Mouse (Mus musculus): ENCODE measurements around the gene Tll2. TPM values are rescaled to one million over a fixed set of nuclear protein-coding genes. Genes with fewer than 3 reads are reported as not detected.
A peak's percentile ranks its signal among the peaks of the same experiment; 100 is the strongest.

The Tll2 gene
- polyA plus RNA-seq, 1 experiment from 2014 or later: 0.03 TPM

- no peak overlapping the region for H3K4me3 ChIP-seq (replicated peaks)
- peaks cover 18% of the 10 kb centered on the region for H3K27me3 ChIP-seq
- no peaks in the 10 kb centered on the region; the same call in 1 of the 2 replicates for H3K4me1 ChIP-seq
- H3K9ac ChIP-seq: no peak overlapping the region
- 88% methylated on average over 14 of the region's 14 CpGs for WGBS
- H3K36me3 ChIP-seq: no peaks in the 10 kb centered on the region
- no peak for ATAC-seq (replicated peaks; ENCODE audit: low FRiP score)
- H3K27ac ChIP-seq: no peak overlapping the region
- no peaks in the 10 kb centered on the region for H3K9me3 ChIP-seq (replicated peaks)
- no peak overlapping the region for H3K4me2 ChIP-seq
Measured at GRCm38 (mm10) chr19:41083646-41084045, 123.0 kb downstream of the Tll2 start.

- 75% methylated on average over 3 of the region's 3 CpGs for WGBS
- H3K9ac ChIP-seq: no peak overlapping the region
Measured at GRCm38 (mm10) chr19:41081589-41081988, 125.0 kb downstream of the Tll2 start.

GRCm38 (mm10) chr19:41076906-41077305 lies 129.7 kb downstream of the Tll2 start, which contains the start of gene Opalin:
Gene Opalin (minus strand): TSS chr19:41077113.
- no peaks in the 10 kb centered on the region for H3K4me1 ChIP-seq
- ATAC-seq (replicated peaks; ENCODE audit: low FRiP score): no peak
- no peak within 1 kb of the TSS for H3K4me3 ChIP-seq (replicated peaks)
- H3K27ac ChIP-seq: no peak within 1 kb of the TSS
- no peak within 1 kb of the TSS for H3K4me2 ChIP-seq
- no peaks in the 10 kb centered on the region for H3K27me3 ChIP-seq
- no peaks in the 10 kb centered on the region for H3K36me3 ChIP-seq
- WGBS: 79% methylated on average over 3 of the region's 3 CpGs
- no peaks in the 10 kb centered on the region for H3K9me3 ChIP-seq (replicated peaks)
- no peak within 1 kb of the TSS for H3K9ac ChIP-seq

More at GRCm38 (mm10) chr19:41081589-41081988, 125.0 kb downstream of the Tll2 start:
- no peak for ATAC-seq (replicated peaks; ENCODE audit: low FRiP score)
- Histone ChIP-seq H3K4me1 (no peaks in the 10 kb centered on the region), H3K36me3 (no peaks in the 10 kb centered on the region), H3K27me3 (no peaks in the 10 kb centered on the region), H3K27ac (no peak overlapping the region), H3K9me3 (replicated peaks) (no peaks in the 10 kb centered on the region), H3K4me3 (replicated peaks) (no peak overlapping the region), H3K4me2 (no peak overlapping the region)

- Histone ChIP-seq H3K4me2 (no peak overlapping the region), H3K9ac (no peak overlapping the region), H3K36me3 (no peaks in the 10 kb centered on the region), H3K27ac (no peak overlapping the region), H3K4me1 (no peaks in the 10 kb centered on the region), H3K27me3 (no peaks in the 10 kb centered on the region), H3K4me3 (replicated peaks) (no peak overlapping the region), H3K9me3 (replicated peaks) (no peaks in the 10 kb centered on the region)
- no peak for ATAC-seq (replicated peaks; ENCODE audit: low FRiP score)
- WGBS: 87% methylated on average over 14 of the region's 14 CpGs
Measured at GRCm38 (mm10) chr19:41073746-41074455, 132.7 kb downstream of the Tll2 start.

GRCm38 (mm10) chr19:41071500-41071899 lies 135.1 kb downstream of the Tll2 start:
- Histone ChIP-seq H3K4me2 (no peak overlapping the region), H3K4me3 (replicated peaks) (no peak overlapping the region), H3K27me3 (no peaks in the 10 kb centered on the region), H3K27ac (no peak overlapping the region), H3K9ac (no peak overlapping the region), H3K9me3 (replicated peaks) (no peaks in the 10 kb centered on the region), H3K36me3 (no peaks in the 10 kb centered on the region), H3K4me1 (no peaks in the 10 kb centered on the region)
- no peak for ATAC-seq (replicated peaks; ENCODE audit: low FRiP score)
- 9% methylated on average over 8 of the region's 8 CpGs for WGBS

GRCm38 (mm10) chr19:41054702-41055101 lies 151.9 kb downstream of the Tll2 start:
- Histone ChIP-seq H3K4me3 (replicated peaks) (no peak overlapping the region), H3K27ac (no peak overlapping the region), H3K9ac (no peak overlapping the region), H3K9me3 (replicated peaks) (no peaks in the 10 kb centered on the region), H3K27me3 (no peaks in the 10 kb centered on the region), H3K36me3 (no peaks in the 10 kb centered on the region), H3K4me2 (no peak overlapping the region), H3K4me1 (peaks cover 22% of the 10 kb centered on the region)
- 55% methylated on average over 4 of the region's 4 CpGs for WGBS
- ATAC-seq (replicated peaks; ENCODE audit: low FRiP score): no peak

- H3K36me3 ChIP-seq: no peaks in the 10 kb centered on the region
- no peaks in the 10 kb centered on the region for H3K9me3 ChIP-seq (replicated peaks)
- H3K4me2 ChIP-seq: no peak overlapping the region
- 34% methylated on average over 10 of the region's 10 CpGs for WGBS
- H3K4me3 ChIP-seq (replicated peaks): no peak overlapping the region
- H3K9ac ChIP-seq: no peak overlapping the region
- no peak; the same call in 1 of the 2 replicates for ATAC-seq (replicated peaks; ENCODE audit: low FRiP score)
- H3K4me1 ChIP-seq: peaks cover 22% of the 10 kb centered on the region
- H3K27ac ChIP-seq: peak overlapping the region; percentile 76
- H3K27me3 ChIP-seq: no peaks in the 10 kb centered on the region
Measured at GRCm38 (mm10) chr19:41053530-41053929, 153.1 kb downstream of the Tll2 start.

- H3K27me3 ChIP-seq: no peaks in the 10 kb centered on the region
- H3K9ac ChIP-seq: no peak overlapping the region
- peak; percentile 65 for ATAC-seq (replicated peaks; ENCODE audit: low FRiP score)
- no peak overlapping the region for H3K4me3 ChIP-seq (replicated peaks)
- no peak overlapping the region for H3K4me2 ChIP-seq
- peak overlapping the region; percentile 77 for H3K27ac ChIP-seq
- WGBS: 57% methylated on average over 5 of the region's 5 CpGs
- H3K4me1 ChIP-seq: peaks cover 22% of the 10 kb centered on the region
- no peaks in the 10 kb centered on the region for H3K36me3 ChIP-seq
- H3K9me3 ChIP-seq (replicated peaks): no peaks in the 10 kb centered on the region
Measured at GRCm38 (mm10) chr19:41052247-41052646, 154.4 kb downstream of the Tll2 start.

- no peaks in the 10 kb centered on the region for H3K27me3 ChIP-seq
- peak; percentile 50 for ATAC-seq (replicated peaks; ENCODE audit: low FRiP score)
- no peaks in the 10 kb centered on the region for H3K36me3 ChIP-seq
- no peak overlapping the region for H3K4me3 ChIP-seq (replicated peaks)
- no peaks in the 10 kb centered on the region for H3K9me3 ChIP-seq (replicated peaks)
- H3K4me2 ChIP-seq: no peak overlapping the region
- peaks cover 22% of the 10 kb centered on the region for H3K4me1 ChIP-seq
- WGBS: 68% methylated on average over 1 of the region's 1 CpGs
- peak overlapping the region; percentile 77 for H3K27ac ChIP-seq
- no peak overlapping the region for H3K9ac ChIP-seq
Measured at GRCm38 (mm10) chr19:41051714-41052113, 154.9 kb downstream of the Tll2 start.

GRCm38 (mm10) chr19:41048187-41048559 lies 158.5 kb downstream of the Tll2 start:
- Histone ChIP-seq H3K36me3 (no peaks in the 10 kb centered on the region), H3K9me3 (replicated peaks) (no peaks in the 10 kb centered on the region), H3K9ac (no peak overlapping the region), H3K27me3 (no peaks in the 10 kb centered on the region), H3K4me1 (peaks cover 15% of the 10 kb centered on the region), H3K4me3 (replicated peaks) (no peak overlapping the region), H3K27ac (no peak overlapping the region), H3K4me2 (no peak overlapping the region)
- no peak for ATAC-seq (replicated peaks; ENCODE audit: low FRiP score)
- 77% methylated on average over 3 of the region's 3 CpGs for WGBS

GRCm38 (mm10) chr19:41047437-41048186 lies 159.0 kb downstream of the Tll2 start:
- 83% methylated on average over 9 of the region's 9 CpGs for WGBS
- H3K9ac ChIP-seq: no peak overlapping the region
- no peaks in the 10 kb centered on the region for H3K27me3 ChIP-seq
- no peak overlapping the region for H3K4me2 ChIP-seq
- H3K36me3 ChIP-seq: no peaks in the 10 kb centered on the region
- ATAC-seq (replicated peaks; ENCODE audit: low FRiP score): no peak
- H3K9me3 ChIP-seq (replicated peaks): no peaks in the 10 kb centered on the region
- peaks cover 11% of the 10 kb centered on the region for H3K4me1 ChIP-seq
- no peak overlapping the region for H3K4me3 ChIP-seq (replicated peaks)
- no peak overlapping the region for H3K27ac ChIP-seq

GRCm38 (mm10) chr19:41045091-41045770 lies 161.4 kb downstream of the Tll2 start:
- Histone ChIP-seq H3K4me3 (replicated peaks) (no peak overlapping the region), H3K4me1 (no peaks in the 10 kb centered on the region), H3K36me3 (no peaks in the 10 kb centered on the region), H3K9ac (no peak overlapping the region), H3K27me3 (no peaks in the 10 kb centered on the region), H3K27ac (no peak overlapping the region), H3K4me2 (no peak overlapping the region), H3K9me3 (replicated peaks) (no peaks in the 10 kb centered on the region)
- WGBS: 44% methylated on average over 10 of the region's 10 CpGs
- no peak for ATAC-seq (replicated peaks; ENCODE audit: low FRiP score)
